Mouse (Mus musculus) lung, adult 2 months (tissue): Measurements from ENCODE around the gene Sat2. TPM values are rescaled to one million over a fixed set of nuclear protein-coding genes. Genes with fewer than 3 reads are reported as not detected.
A peak's percentile ranks its signal among the peaks of the same experiment; 100 is the strongest.

Experiments used
- DNase-seq: peaks from one replicate; pipeline ENCODE4 v3.0.0; 2022
- H3K4me1 ChIP-seq: fragments of 200-500 bp; 2 replicates; pipeline ENCODE4 v1.6.1; 2011; ENCODE audit warnings: low read length; ENCODE audit not compliant: control insufficient read depth, insufficient read depth
- H3K4me3 ChIP-seq: fragments of 200-500 bp; replicated peaks from 2 replicates; pipeline ENCODE3; 2011; ENCODE audit warnings: low read depth, mild to moderate bottlenecking, control low read depth, low read length; ENCODE audit errors: extremely low read depth
- CTCF ChIP-seq: fragments of 200-500 bp; IDR thresholded peaks from 2 replicates; pipeline ENCODE4 v1.5.1; 2011; ENCODE audit warnings: mild to moderate bottlenecking, low read length, control low read depth; ENCODE audit not compliant: insufficient read depth
- POLR2A ChIP-seq: fragments of 200-500 bp; IDR thresholded peaks from 2 replicates; pipeline ENCODE4 v1.6.1; 2011; ENCODE audit warnings: low read depth, mild to moderate bottlenecking, control low read depth, low read length, borderline replicate concordance; ENCODE audit errors: extremely low read depth
- WGBS: fragments of 180-500 bp; shearing (Covaris S2); methylation state at CpG from one replicate; pipeline ENCODE4 v1.1.7; 2018; 5-methylcytosine and 5-hydroxymethylcytosine counted together
- polyA plus RNA-seq: library from polyadenylated mRNA; depleted of rRNA; stranded (reverse); fragments of >200 nt; gene quantifications from 2 replicates; pipeline ENCODE4 v1.2.3, GENCODE M21; 2012

Gene Sat2
- polyA plus RNA-seq, 1 experiment: 6.1 TPM

GRCm38 (mm10) chr11:69656065-69656455 lies 34.2 kb downstream of the Sat2 start:
- no peak for TF ChIP-seq CTCF
- TF ChIP-seq POLR2A: no peak
- Histone ChIP-seq H3K4me3 (no peak overlapping the region), H3K4me1 (no peaks in the 10 kb centered on the region)
- DNase-seq: no peak
- 51% methylated on average over 5 of the region's 5 CpGs for WGBS

DNA sequence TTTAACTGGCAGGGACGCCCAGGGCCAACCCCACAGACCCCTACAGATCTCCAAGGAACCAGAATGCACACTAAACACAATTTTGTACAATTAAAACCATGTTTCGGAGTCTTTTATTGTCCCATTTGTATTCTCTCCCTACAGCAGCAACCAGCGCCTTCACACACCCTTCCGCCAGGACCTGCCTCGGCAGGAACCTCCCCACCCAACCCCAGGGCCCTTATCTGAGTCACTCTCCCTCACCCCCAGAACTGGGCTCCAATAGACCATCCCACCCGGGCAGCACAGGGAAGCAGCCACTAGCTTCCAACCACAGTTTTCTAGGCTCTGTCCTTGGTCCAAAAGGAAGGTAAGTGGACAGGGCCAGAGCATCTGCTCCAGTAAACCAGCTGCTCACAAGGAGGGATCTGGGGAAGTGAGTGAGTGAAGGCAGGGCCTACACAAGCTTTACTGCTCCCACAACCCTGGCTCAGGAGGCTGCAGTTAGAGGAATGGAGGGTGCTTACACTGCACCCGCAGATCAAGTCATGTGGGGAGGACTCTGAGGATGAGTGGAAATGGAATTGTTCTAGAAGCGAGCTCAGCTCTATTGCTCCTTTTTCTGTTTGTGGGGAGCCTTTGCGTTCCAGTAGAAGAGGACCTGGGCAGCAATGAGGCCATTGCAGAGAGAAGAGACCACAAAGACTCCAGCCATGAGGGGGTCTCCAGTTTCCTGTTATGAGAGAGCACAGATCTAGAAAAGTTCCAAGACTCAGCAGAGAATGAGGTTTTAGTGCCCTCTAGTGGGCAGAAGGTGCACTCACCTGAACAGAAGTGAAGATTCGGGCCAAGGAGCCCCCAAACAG lies 35.0 kb downstream of the Sat2 start:
- DNase-seq: peak; percentile 38
- TF ChIP-seq CTCF (peak; percentile 68), POLR2A (no peak)
- H3K4me1 ChIP-seq: no peaks in the 10 kb centered on the region
- 73% methylated on average over 10 of the region's 10 CpGs for WGBS
- no peak overlapping the region for H3K4me3 ChIP-seq

- DNase-seq: no peak
- H3K4me1 ChIP-seq: no peaks in the 10 kb centered on the region
- WGBS: 81% methylated on average over 15 of the region's 15 CpGs
- no peak overlapping the region for H3K4me3 ChIP-seq
- TF ChIP-seq CTCF (no peak), POLR2A (no peak)
Measured at GRCm38 (mm10) chr11:69657462-69657881, 35.6 kb downstream of the Sat2 start.

- TF ChIP-seq CTCF: no peak
- no peak for TF ChIP-seq POLR2A
- WGBS: 54% methylated on average over 3 of the region's 3 CpGs
- H3K4me3 ChIP-seq: peak overlapping the region; percentile 96
Measured at GRCm38 (mm10) chr11:69661221-69661881, 39.5 kb downstream of the Sat2 start.

DNA sequence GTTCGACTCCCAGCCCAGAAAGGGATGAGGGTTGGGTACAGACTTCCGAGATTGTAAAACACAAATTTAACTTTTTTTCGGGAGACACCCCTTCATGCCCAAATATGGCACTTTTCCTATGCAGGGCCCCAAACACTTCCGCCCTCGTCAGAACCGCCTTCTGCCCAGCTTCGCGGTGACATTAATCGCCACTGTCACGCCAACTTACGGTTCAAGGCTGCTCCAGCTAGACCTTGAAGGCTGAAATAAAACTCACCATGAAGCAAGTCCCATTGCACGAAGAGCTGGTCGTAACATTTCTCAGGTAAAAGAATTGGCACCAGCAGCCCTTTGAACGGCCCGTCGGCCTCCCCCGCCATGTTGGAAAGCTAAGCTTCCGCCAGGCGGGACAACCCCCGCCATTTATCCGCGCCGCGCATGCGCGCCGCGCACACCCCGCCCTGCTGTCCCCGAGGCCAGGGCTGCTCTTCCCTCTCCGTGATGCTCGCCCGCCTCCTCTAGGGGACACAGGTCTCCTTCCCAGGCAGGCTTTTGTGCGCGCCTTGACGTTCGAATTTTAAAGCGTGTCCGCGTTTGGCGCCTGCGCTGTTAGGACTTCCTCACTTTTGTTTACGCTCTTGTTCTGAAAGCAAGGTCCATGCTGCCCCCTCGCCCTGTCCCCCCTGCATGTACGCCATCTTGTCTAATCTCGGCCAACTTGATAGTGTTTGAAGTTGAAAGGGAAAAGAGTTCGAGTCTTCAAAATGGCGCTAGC lies 40.6 kb downstream of the Sat2 start, which contains the start of gene Mpdu1:
Mpdu1 (minus strand) TSS at position 430 of the 754 bp plus-strand sequence.
- Histone ChIP-seq H3K4me3 (peak within 1 kb of the TSS; percentile 96), H3K4me1 (peaks cover 4% of the 10 kb centered on the region)
- under 1% methylated on average over 48 of the region's 48 CpGs for WGBS
- TF ChIP-seq POLR2A (peak; percentile 92), CTCF (0 out of 2 replicates have a peak, but pooled peaks have one; percentile 23)
- DNase-seq: peak; percentile 92

More at GRCm38 (mm10) chr11:69661221-69661881, 39.5 kb downstream of the Sat2 start:
- DNase-seq: no peak
- peaks cover 4% of the 10 kb centered on the region for H3K4me1 ChIP-seq

- Histone ChIP-seq H3K4me3 (peak overlapping the region; percentile 96), H3K4me1 (peaks cover 4% of the 10 kb centered on the region)
- TF ChIP-seq POLR2A: no peak
- TF ChIP-seq CTCF: no peak
- WGBS: 62% methylated on average over 13 of the region's 13 CpGs
- DNase-seq: no peak
Measured at GRCm38 (mm10) chr11:69662967-69663671, 41.3 kb downstream of the Sat2 start.

DNA sequence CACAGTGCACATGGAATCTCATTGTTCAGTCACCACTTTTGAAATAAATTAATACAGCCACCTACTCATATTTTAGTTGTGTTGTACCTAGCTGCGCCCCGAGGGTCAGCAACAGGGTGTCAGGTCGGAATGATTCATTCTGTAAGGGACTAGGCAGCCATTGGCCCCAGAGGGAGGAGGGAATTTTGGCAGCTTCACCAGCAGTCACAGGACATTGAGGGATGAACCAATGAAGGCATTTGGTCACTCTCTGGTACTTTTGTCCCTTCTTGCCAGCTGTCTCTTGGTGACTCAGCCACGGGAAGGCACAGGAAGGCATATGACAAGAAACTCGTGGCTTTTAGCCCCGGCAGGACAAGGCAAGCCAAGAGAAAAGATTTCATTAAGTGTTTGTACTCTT lies 42.0 kb downstream of the Sat2 start:
- DNase-seq: no peak
- Histone ChIP-seq H3K4me3 (no peak overlapping the region), H3K4me1 (peaks cover 4% of the 10 kb centered on the region)
- TF ChIP-seq CTCF (no peak), POLR2A (no peak)
- WGBS: 69% methylated on average over 6 of the region's 6 CpGs

- DNase-seq: no peak
- no peak overlapping the region for H3K4me3 ChIP-seq
- peaks cover 7% of the 10 kb centered on the region for H3K4me1 ChIP-seq
- no peak for TF ChIP-seq POLR2A
- no peak for TF ChIP-seq CTCF
- 87% methylated on average over 7 of the region's 7 CpGs for WGBS
Measured at GRCm38 (mm10) chr11:69664841-69665240, 43.0 kb downstream of the Sat2 start.
